Mouse (Mus musculus): ENCODE measurements around the gene Lrmda. TPM values are rescaled to one million over a fixed set of nuclear protein-coding genes. Genes with fewer than 3 reads are reported as not detected.

Lrmda gene
- total RNA-seq, 1 experiment from 2014 or later, result 4.2 TPM

- no peak for DNase-seq
Measured at GRCm38 (mm10) chr14:22902116-22902515, 882.6 kb downstream of the Lrmda start.

GRCm38 (mm10) chr14:22902914-22903313 lies 883.4 kb downstream of the Lrmda start:
- DNase-seq, result no peak

DNA sequence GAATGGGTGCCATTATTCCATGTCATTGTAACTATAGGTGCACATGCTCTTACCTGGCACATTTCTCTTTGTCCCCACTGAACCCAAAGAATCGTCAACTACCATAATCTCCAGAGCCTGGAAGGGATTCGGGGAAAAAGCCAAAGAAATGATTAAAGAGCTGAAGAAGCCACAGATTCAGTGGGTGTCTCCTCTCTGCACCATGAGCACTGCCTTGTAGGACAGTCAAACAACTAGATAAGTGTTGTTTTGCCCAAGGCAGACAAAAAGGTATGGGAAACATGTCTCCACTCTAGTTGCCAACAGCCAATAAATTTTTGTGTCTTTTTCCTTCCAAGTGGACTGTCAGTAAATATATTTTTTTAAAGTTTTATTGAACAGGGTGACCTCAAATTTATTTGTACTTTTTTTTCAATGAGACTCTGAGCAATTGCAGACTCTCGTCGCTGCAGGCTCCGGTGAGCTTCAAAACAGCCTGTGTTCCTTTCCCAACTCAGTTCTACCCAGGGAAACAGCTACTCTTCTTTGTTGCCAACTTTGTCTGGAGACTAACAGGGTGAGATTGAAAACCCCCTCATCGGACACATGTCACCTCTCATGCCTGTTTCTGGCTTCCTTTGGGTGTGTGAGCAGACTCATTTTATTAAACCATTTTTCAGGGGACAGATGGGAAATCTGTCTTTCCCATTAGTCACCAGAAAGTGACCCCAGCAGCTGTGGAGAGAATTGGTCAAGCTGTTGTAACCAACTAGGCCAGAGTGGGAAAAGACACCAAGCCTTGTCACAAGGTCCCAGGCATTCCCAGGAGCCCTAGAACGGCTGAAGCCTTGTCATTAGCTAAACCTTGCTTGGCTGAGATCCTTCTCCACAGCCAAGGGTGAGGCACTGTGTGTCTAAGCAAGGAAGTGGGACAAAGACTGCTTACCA lies 886.5 kb downstream of the Lrmda start:
- peak; percentile 52 for DNase-seq

GRCm38 (mm10) chr14:22906716-22907115 lies 887.2 kb downstream of the Lrmda start:
- DNase-seq, result peak; percentile 58

GRCm38 (mm10) chr14:22907221-22907620 lies 887.7 kb downstream of the Lrmda start:
- DNase-seq, result peak; percentile 35

- no peak for DNase-seq
Measured at GRCm38 (mm10) chr14:22908006-22908405, 888.5 kb downstream of the Lrmda start.

GRCm38 (mm10) chr14:22915463-22915862 lies 896.0 kb downstream of the Lrmda start:
- no peak for DNase-seq

- no peak for DNase-seq
Measured at GRCm38 (mm10) chr14:22918499-22918898, 899.0 kb downstream of the Lrmda start.

GRCm38 (mm10) chr14:22918931-22919330 lies 899.4 kb downstream of the Lrmda start:
- no peak for DNase-seq

DNA sequence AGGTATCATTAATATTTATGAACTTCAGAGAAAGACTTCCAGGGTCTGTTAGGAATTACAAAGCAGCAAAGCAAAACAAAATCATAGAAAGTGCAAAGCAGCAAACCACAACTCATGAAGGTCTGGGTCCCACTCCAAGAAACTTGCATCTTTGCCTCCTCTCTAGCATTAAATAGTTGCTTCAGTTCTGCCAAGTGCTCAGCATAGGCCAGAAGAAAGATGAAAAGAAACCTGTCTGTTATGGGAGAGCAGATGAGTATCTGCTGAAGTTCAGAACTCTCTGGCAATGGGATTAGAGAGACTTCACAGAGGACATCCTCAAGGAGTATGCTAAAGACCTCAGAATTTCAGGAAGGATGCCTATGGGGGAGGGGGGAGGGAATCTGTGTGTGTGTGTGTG lies 901.6 kb downstream of the Lrmda start:
- DNase-seq, result no peak

- no peak for DNase-seq
Measured at GRCm38 (mm10) chr14:22921796-22922195, 902.3 kb downstream of the Lrmda start.

GRCm38 (mm10) chr14:22922571-22922970 lies 903.1 kb downstream of the Lrmda start:
- no peak for DNase-seq

- DNase-seq, result no peak
Measured at GRCm38 (mm10) chr14:22923251-22923650, 903.7 kb downstream of the Lrmda start.

DNA sequence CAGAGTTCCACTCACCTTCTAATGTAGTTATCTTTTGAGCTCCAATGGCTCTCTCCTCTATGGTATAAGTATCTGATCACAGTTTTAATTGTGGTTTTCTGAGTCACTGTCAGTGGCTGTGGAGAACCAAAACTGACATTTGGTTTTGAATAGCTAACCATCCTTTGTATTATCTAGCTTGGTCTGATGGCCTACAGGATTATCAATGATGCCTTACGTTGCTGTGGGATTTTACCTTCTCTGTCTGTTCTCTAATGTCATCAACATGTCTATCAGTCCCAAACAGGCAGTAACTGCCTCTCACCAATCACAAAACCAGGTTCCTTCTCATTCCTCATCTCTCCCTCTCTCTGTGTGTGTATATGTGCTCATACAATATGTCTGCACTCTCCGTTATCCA lies 908.8 kb downstream of the Lrmda start:
- no peak for DNase-seq

- DNase-seq, result no peak
Measured at GRCm38 (mm10) chr14:22928683-22929082, 909.2 kb downstream of the Lrmda start.

GRCm38 (mm10) chr14:22929585-22929984 lies 910.1 kb downstream of the Lrmda start:
- no peak for DNase-seq

- no peak for DNase-seq
Measured at GRCm38 (mm10) chr14:22930488-22931046, 911.1 kb downstream of the Lrmda start.

- DNase-seq, result no peak
Measured at GRCm38 (mm10) chr14:22931114-22931822, 911.8 kb downstream of the Lrmda start.

- DNase-seq, result no peak
Measured at GRCm38 (mm10) chr14:22936701-22937100, 917.2 kb downstream of the Lrmda start.

GRCm38 (mm10) chr14:22940576-22940975 lies 921.1 kb downstream of the Lrmda start:
- no peak for DNase-seq

- no peak for DNase-seq
Measured at GRCm38 (mm10) chr14:22942569-22942968, 923.1 kb downstream of the Lrmda start.

DNA sequence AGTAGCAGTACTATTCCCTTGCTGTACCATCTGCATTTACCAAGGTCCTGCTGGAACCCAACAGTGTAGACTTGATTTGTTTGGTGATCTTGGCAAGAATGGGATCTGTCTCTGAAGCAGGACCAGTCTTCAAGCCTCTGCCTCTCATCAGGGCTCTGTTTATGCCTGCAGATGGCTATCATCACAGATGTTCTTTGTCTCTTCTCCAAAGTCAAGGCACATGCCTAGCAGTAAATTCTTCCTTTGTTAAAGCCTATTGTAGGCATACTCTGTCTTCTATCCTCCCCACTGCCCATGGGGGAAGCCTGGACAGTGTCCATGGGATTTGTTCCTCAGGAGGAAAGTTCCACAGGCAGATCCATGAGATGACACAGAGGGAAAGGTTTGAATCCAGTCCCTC lies 930.0 kb downstream of the Lrmda start:
- DNase-seq, result no peak

DNA sequence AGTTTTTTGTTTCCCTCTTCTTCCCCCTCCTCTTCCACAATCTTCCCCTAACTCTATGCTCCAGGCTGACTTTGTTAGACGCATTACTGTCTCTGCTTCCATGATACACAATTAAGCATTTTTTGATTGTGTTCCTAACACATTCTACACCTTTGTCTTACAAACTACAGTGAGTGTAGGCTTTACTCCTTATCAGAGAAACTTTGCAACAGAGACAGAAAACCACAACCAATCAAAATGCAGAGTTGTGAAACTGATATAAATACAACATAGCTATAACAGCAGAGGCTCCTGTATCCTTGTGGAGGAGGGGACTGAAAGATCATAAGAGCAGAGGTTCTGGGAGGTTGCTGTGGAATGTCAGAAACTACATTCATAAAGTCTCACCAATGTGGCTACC lies 933.5 kb downstream of the Lrmda start:
- DNase-seq, result no peak
